Mouse (Mus musculus) c-Kit-positive CD71-negative TER-119-negative erythroid progenitor cells, embryonic 14.5 days (primary cell): ENCODE results near the gene Adamts2.

Experiments used
- DNase-seq: peaks from one replicate; pipeline ENCODE4 v3.0.0-alpha.2; 2013; ENCODE audit warnings: low read depth

The Adamts2 gene

GRCm38 (mm10) chr11:50601641-50602355 is at the start of gene Adamts2:
Adamts2 (plus strand) TSS chr11:50602084.
- DNase-seq, result no peak

GRCm38 (mm10) chr11:50557064-50557463 is 44.8 kb upstream of the Adamts2 start:
- no peak for DNase-seq

GRCm38 (mm10) chr11:50559108-50559507 is 42.8 kb upstream of the Adamts2 start:
- DNase-seq, result peak; percentile 8

GRCm38 (mm10) chr11:50565466-50566211 is 36.2 kb upstream of the Adamts2 start:
- DNase-seq, result peak; percentile 44

GRCm38 (mm10) chr11:50571448-50571847 is 30.4 kb upstream of the Adamts2 start:
- no peak for DNase-seq

GRCm38 (mm10) chr11:50576521-50576920 is 25.4 kb upstream of the Adamts2 start:
- no peak for DNase-seq

- DNase-seq, result no peak
These were observed 14.9 kb upstream of the Adamts2 start for GRCm38 (mm10) chr11:50587026-50587425.

- DNase-seq, result no peak
These were observed 14.1 kb upstream of the Adamts2 start for GRCm38 (mm10) chr11:50587787-50588186.

GRCm38 (mm10) chr11:50589060-50589459 is 12.8 kb upstream of the Adamts2 start:
- no peak for DNase-seq

- DNase-seq, result no peak
These were observed 10.8 kb upstream of the Adamts2 start for GRCm38 (mm10) chr11:50591053-50591452.

- no peak for DNase-seq
These were observed 8.9 kb upstream of the Adamts2 start for GRCm38 (mm10) chr11:50592892-50593553.

- DNase-seq, result no peak
These were observed 5.3 kb upstream of the Adamts2 start for GRCm38 (mm10) chr11:50596571-50596970.

GRCm38 (mm10) chr11:50599156-50599555 is 2.7 kb upstream of the Adamts2 start:
- no peak for DNase-seq

- DNase-seq, result no peak
These were observed 635 bp downstream of the Adamts2 start for GRCm38 (mm10) chr11:50602356-50603081.

- no peak for DNase-seq
These were observed 1.4 kb downstream of the Adamts2 start for GRCm38 (mm10) chr11:50603082-50603910.

GRCm38 (mm10) chr11:50604371-50604770 is 2.5 kb downstream of the Adamts2 start:
- no peak for DNase-seq

GRCm38 (mm10) chr11:50611181-50611580 is 9.3 kb downstream of the Adamts2 start:
- no peak for DNase-seq

GRCm38 (mm10) chr11:50617015-50617543 is 15.2 kb downstream of the Adamts2 start:
- DNase-seq, result no peak

- DNase-seq, result no peak
These were observed 19.0 kb downstream of the Adamts2 start for GRCm38 (mm10) chr11:50620926-50621325.

GRCm38 (mm10) chr11:50621364-50621763 is 19.5 kb downstream of the Adamts2 start:
- DNase-seq, result no peak

GRCm38 (mm10) chr11:50622238-50622726 is 20.4 kb downstream of the Adamts2 start:
- DNase-seq, result no peak
